ENCODE assay signal across 10 mouse cellular contexts in genomic region chr9:50530890-50531289, GRCm38 (mm10). TPM values are rescaled to one million over a fixed set of nuclear protein-coding genes. Genes with fewer than 3 reads are reported as not detected.
A peak's percentile ranks its signal among the peaks of the same experiment; 100 is the strongest.
DNase-seq lines count a peak whose midpoint lies in the region; ATAC-seq and TF ChIP-seq lines count a peak whose summit lies in the region.
"Had no signal": no experiment of that assay in that cellular context is flagged by ENCODE, and none has a peak within 500 bp of the region (broad histone marks: within the 10 kb centered on the region; RNA-seq: fewer than 3 reads in every experiment).

No protein-coding gene starts in this region.

- in situ Hi-C loops in ES-E14 (cut with MboI; ENCODE audit: low sequenced_read_pairs in 2 of 2, unreplicated experiment in 2 of 2): no loop called here

- no peaks in the 10 kb centered on the region for H3K27me3 ChIP-seq in intestine, postnatal 0 days (replicated peaks; ENCODE audit: control insufficient read depth, insufficient read depth, low read length)
- no peaks in the 10 kb centered on the region for H3K27me3 ChIP-seq in intestine, embryonic 15.5 days (replicated peaks)

- DNase-seq in A20 (ENCODE audit: low read depth, low spot score) (peak; percentile 62), ES-E14 (ENCODE audit: low read depth, low spot score) (no peak)
- DNase-seq in kidney, postnatal 10 days: peak; percentile 51
- no peak for DNase-seq in gastrocnemius, postnatal 25 days

- 0 out of 2 replicates have a peak, but pooled peaks cover 5% of the 10 kb centered on the region for H3K4me1 ChIP-seq in intestine, postnatal 0 days (replicated peaks; ENCODE audit: control insufficient read depth, insufficient read depth, low read length)
- H3K4me1 ChIP-seq in intestine, embryonic 15.5 days (replicated peaks): peaks cover 12% of the 10 kb centered on the region
- no peaks in the 10 kb centered on the region for H3K4me1 ChIP-seq in ES-E14 (ENCODE audit: control insufficient read depth in 2 of 2, insufficient read depth in 2 of 2, low read length in 2 of 2, poor library complexity in 1 of 2)

- no peak overlapping the region for H3K4me2 ChIP-seq in intestine, postnatal 0 days (replicated peaks; ENCODE audit: low read depth)
- H3K4me2 ChIP-seq in intestine, embryonic 15.5 days (replicated peaks): no peak overlapping the region

- no peaks in the 10 kb centered on the region for H3K36me3 ChIP-seq in intestine, postnatal 0 days (ENCODE audit: control insufficient read depth, insufficient read depth)
- no peaks in the 10 kb centered on the region for H3K36me3 ChIP-seq in intestine, embryonic 15.5 days
- no peaks in the 10 kb centered on the region for H3K36me3 ChIP-seq in ES-E14 (ENCODE audit: control insufficient read depth, insufficient read depth, low read length, poor library complexity, severe bottlenecking)

- no peak overlapping the region for H3K4me3 ChIP-seq in intestine, postnatal 0 days (ENCODE audit: low read depth, low read length)
- H3K4me3 ChIP-seq in intestine, embryonic 15.5 days (replicated peaks): no peak overlapping the region
- H3K4me3 ChIP-seq in ES-E14 (ENCODE audit: insufficient read depth in 1 of 2, low read depth in 1 of 2, low read length in 2 of 2, poor library complexity in 1 of 2, severe bottlenecking in 1 of 2): no peak overlapping the region

- no peaks in the 10 kb centered on the region for H3K9me3 ChIP-seq in intestine, postnatal 0 days (ENCODE audit: control insufficient read depth)
- no peaks in the 10 kb centered on the region for H3K9me3 ChIP-seq in intestine, embryonic 15.5 days
- no peaks in the 10 kb centered on the region for H3K9me3 ChIP-seq in ES-E14 (ENCODE audit: control insufficient read depth, insufficient read depth, low read depth, low read length)

- TF ChIP-seq CTCF in intestine, postnatal 0 days (IDR thresholded peaks at IDR 0.05; ENCODE audit: low read depth): peak; percentile 68

- no peak overlapping the region for H3K27ac ChIP-seq in intestine, postnatal 0 days (ENCODE audit: low read depth, low read length)
- no peak overlapping the region for H3K27ac ChIP-seq in intestine, embryonic 15.5 days
- H3K27ac ChIP-seq in ES-E14 (ENCODE audit: insufficient read depth, low read depth, low read length, poor library complexity, severe bottlenecking): no peak overlapping the region

- WGBS in intestine, postnatal 0 days: 31% methylated on average over 2 of the region's 2 CpGs
- 35% methylated on average over 2 of the region's 2 CpGs for WGBS in intestine, embryonic 15.5 days

- H3K9ac ChIP-seq in intestine, postnatal 0 days (ENCODE audit: low read depth, low read length): no peak overlapping the region
- no peak overlapping the region for H3K9ac ChIP-seq in intestine, embryonic 15.5 days
- no peak overlapping the region for H3K9ac ChIP-seq in ES-E14 (ENCODE audit: insufficient read depth, low read depth, low read length, poor library complexity, severe bottlenecking)

- ATAC-seq in intestine, postnatal 0 days: no peak
- ATAC-seq in intestine, embryonic 15.5 days: no peak
- ATAC-seq in activated CD4-positive, CD25-positive, alpha-beta regulatory T cell, adult 4 months: no peak
- no peak for ATAC-seq in frontal cortex, adult (ENCODE audit: low TSS enrichment)

TF ChIP-seq in ES-E14, 5 proteins besides CTCF, POLR2A, EP300 and RAD21:
- TF ChIP-seq CHD2 (IDR thresholded peaks at IDR 0.05; ENCODE audit: low read depth, low read length) (no peak), ZC3H11A (IDR thresholded peaks at IDR 0.05; ENCODE audit: borderline replicate concordance, low read depth, low read length) (0 out of 2 replicates have a peak, but pooled peaks have one; percentile 18), ZNF384 (IDR thresholded peaks at IDR 0.05; ENCODE audit: low read depth, low read length) (no peak), MAFK (IDR thresholded peaks at IDR 0.05; ENCODE audit: insufficient read depth, low read depth, low read length) (no peak)

RNA-seq across cellular contexts. Expression of gene Pts, which starts 2.4 kb away (rescaled TPM):
- 88.2 and 90.8 TPM in 2 replicates for polyA plus RNA-seq in intestine, postnatal 0 days (2015; fragmentation: Nextera tagmentation; extraction: Ambion mirVana)
- polyA plus RNA-seq in intestine, embryonic 15.5 days (2015; fragmentation: Nextera tagmentation; extraction: Ambion mirVana): 93.9 and 94.1 TPM in 2 replicates
- 6.8 and 7.6 TPM in 2 replicates for total RNA-seq in ES-E14 (2012; rRNA removed)
- 100 to 1,000 TPM; 117 to 121 TPM for polyA plus RNA-seq in activated CD4-positive, CD25-positive, alpha-beta regulatory T cell, adult 4 months (2017; shearing (Covaris generic))
- 10 to 100 TPM in 1 of 2 experiments, 1 to 10 TPM in 1; 8.5 to 11.2 TPM for total RNA-seq in gastrocnemius, postnatal 25 days (2021)

RNA-seq across cellular contexts. Expression of gene Il18, which starts 23.7 kb away (rescaled TPM):
- 57.3 and 68.7 TPM in 2 replicates for polyA plus RNA-seq in intestine, postnatal 0 days (2015; fragmentation: Nextera tagmentation; extraction: Ambion mirVana)
- 17.6 and 18.8 TPM in 2 replicates for polyA plus RNA-seq in intestine, embryonic 15.5 days (2015; fragmentation: Nextera tagmentation; extraction: Ambion mirVana)
- total RNA-seq in ES-E14 (2012; rRNA removed): 0.32 and 0.49 TPM in 2 replicates
- polyA plus RNA-seq in activated CD4-positive, CD25-positive, alpha-beta regulatory T cell, adult 4 months (2017; shearing (Covaris generic)): 1 to 10 TPM; 3.4 to 3.9 TPM
- under 1 TPM; 0.43 to 0.75 TPM for total RNA-seq in gastrocnemius, postnatal 25 days (2021)

RNA-seq across cellular contexts. Expression of gene Bco2, which starts 24.1 kb away (rescaled TPM):
- 4.7 and 5.3 TPM in 2 replicates for polyA plus RNA-seq in intestine, postnatal 0 days (2015; fragmentation: Nextera tagmentation; extraction: Ambion mirVana)
- polyA plus RNA-seq in intestine, embryonic 15.5 days (2015; fragmentation: Nextera tagmentation; extraction: Ambion mirVana): 3.4 and 4.4 TPM in 2 replicates
- 0.22 and 0.26 TPM in 2 replicates for total RNA-seq in ES-E14 (2012; rRNA removed)
- polyA plus RNA-seq in activated CD4-positive, CD25-positive, alpha-beta regulatory T cell, adult 4 months (2017; shearing (Covaris generic)): under 1 TPM; 0.45 to 0.56 TPM
- under 1 TPM; 0.28 to 0.40 TPM for total RNA-seq in gastrocnemius, postnatal 25 days (2021)

RNA-seq across cellular contexts. Expression of gene Tex12, which starts 30.2 kb away (rescaled TPM):
- polyA plus RNA-seq in intestine, postnatal 0 days (2015; fragmentation: Nextera tagmentation; extraction: Ambion mirVana): 0.43 and 0.65 TPM in 2 replicates
- polyA plus RNA-seq in intestine, embryonic 15.5 days (2015; fragmentation: Nextera tagmentation; extraction: Ambion mirVana): 0.16 and 0.19 TPM in 2 replicates
- total RNA-seq in ES-E14 (2012; rRNA removed): 0.94 TPM in 1 of 2 replicates, not detected in the other
- not detected for polyA plus RNA-seq in activated CD4-positive, CD25-positive, alpha-beta regulatory T cell, adult 4 months (2017; shearing (Covaris generic))
- total RNA-seq in gastrocnemius, postnatal 25 days (2021): not detected
- total RNA-seq: layer of hippocampus, adult 18-20 months had no signal
- polyA plus RNA-seq: neural tube, embryonic 11.5 days had no signal

RNA-seq across cellular contexts. Expression of gene Plet1, which starts 36.6 kb away (rescaled TPM):
- polyA plus RNA-seq in intestine, postnatal 0 days (2015; fragmentation: Nextera tagmentation; extraction: Ambion mirVana): 3.1 and 4.0 TPM in 2 replicates
- polyA plus RNA-seq in intestine, embryonic 15.5 days (2015; fragmentation: Nextera tagmentation; extraction: Ambion mirVana): 1.7 and 2.0 TPM in 2 replicates
- 9.4 and 18.3 TPM in 2 replicates for total RNA-seq in ES-E14 (2012; rRNA removed)
- under 1 TPM in 1 of 2 experiments, not detected in 1; 0.20 TPM for polyA plus RNA-seq in activated CD4-positive, CD25-positive, alpha-beta regulatory T cell, adult 4 months (2017; shearing (Covaris generic))
- not detected for total RNA-seq in gastrocnemius, postnatal 25 days (2021)

Comparison
In these comparisons a context has a peak if more than half of its experiments do, and no peak if none do; other contexts are left out.
1. DNase-seq: peak in A20 (single experiment) and kidney, postnatal 10 days (single experiment); none in ES-E14 (single experiment) and gastrocnemius, postnatal 25 days (single experiment).